Mouse (Mus musculus) stomach, postnatal 0 days (tissue): ENCODE data around the gene Txndc17.

ENCODE experiments used
- CTCF ChIP-seq: IDR thresholded peaks from 2 replicates; pipeline ENCODE4 v1.5.1; 2016; ENCODE audit warnings: antibody characterized with exemption, low read depth, mild to moderate bottlenecking, moderate library complexity
- EP300 ChIP-seq: optimal IDR thresholded peaks from 2 replicates; pipeline ENCODE3; 2016; ENCODE audit warnings: antibody characterized with exemption

GRCm38 (mm10) chr11:72196506-72196905 is 10.8 kb upstream of the Txndc17 start:
- TF ChIP-seq CTCF, result no peak
- TF ChIP-seq EP300, result no peak
